12 mouse cellular contexts compared by ENCODE assay signal in genomic region chr2:164430697-164431096, GRCm38 (mm10). TPM values are rescaled to one million over a fixed set of nuclear protein-coding genes. Genes with fewer than 3 reads are reported as not detected.
DNase-seq lines count a peak whose midpoint lies in the region; ATAC-seq and TF ChIP-seq lines count a peak whose summit lies in the region.
"Had no signal": no experiment of that assay in that cellular context is flagged by ENCODE, and none has a peak within 500 bp of the region (broad histone marks: within the 10 kb centered on the region; RNA-seq: fewer than 3 reads in every experiment).

No protein-coding gene starts in this region.

- no peaks in the 10 kb centered on the region for H3K27me3 ChIP-seq in embryonic facial prominence, embryonic 12.5 days
- no peaks in the 10 kb centered on the region for H3K27me3 ChIP-seq in cerebellum, adult 2 months (ENCODE audit: control insufficient read depth, insufficient read depth, low read length)
- H3K27me3 ChIP-seq: forebrain, embryonic 13.5 days had no signal

- WGBS in lung, adult 2 months, result 39% methylated on average over 7 of the region's 7 CpGs
- WGBS in embryonic facial prominence, embryonic 12.5 days, result 9% methylated on average over 7 of the region's 7 CpGs
- 31% methylated on average over 7 of the region's 7 CpGs for WGBS in cerebellum, adult 2 months

- DNase-seq in lung, adult 2 months, result no peak
- DNase-seq in lung, postnatal 25 days (ENCODE audit: low spot score), result no peak
- DNase-seq in kidney, postnatal 10 days, result peak; percentile 74
- peak; percentile 52 for DNase-seq in lung, postnatal 36 days
- no peak for DNase-seq in adipocyte (ENCODE audit: low spot score)
- DNase-seq in B cell, adult 2 months, result no peak
- DNase-seq in cerebellum, adult 2 months, result no peak
- DNase-seq: heart, postnatal 4 days; thymus, adult 18-20 months had no signal

- peak overlapping the region; percentile 13 for H3K4me2 ChIP-seq in embryonic facial prominence, embryonic 12.5 days (replicated peaks)
- H3K4me2 ChIP-seq: forebrain, embryonic 13.5 days had no signal

- TF ChIP-seq CTCF in lung, adult 2 months (IDR thresholded peaks at IDR 0.05; ENCODE audit: insufficient read depth, low read length), result 0 out of 2 replicates have a peak, but pooled peaks have one; percentile 4
- no peak for TF ChIP-seq CTCF in cerebellum, adult 2 months (IDR thresholded peaks at IDR 0.05; ENCODE audit: borderline replicate concordance, insufficient read depth, low read depth, low read length)

- ATAC-seq in embryonic facial prominence, embryonic 12.5 days (ENCODE audit: insufficient number of reproducible peaks, insufficient read depth, low FRiP score, low TSS enrichment), result 0 out of 2 replicates have a peak, but pooled peaks have one; percentile 53
- ATAC-seq: forebrain, embryonic 13.5 days had no signal

- H3K9me3 ChIP-seq in embryonic facial prominence, embryonic 12.5 days, result no peaks in the 10 kb centered on the region
- H3K9me3 ChIP-seq: forebrain, embryonic 13.5 days; megakaryocyte, embryonic 14.5 days had no signal

- peaks cover 21% of the 10 kb centered on the region for H3K4me1 ChIP-seq in lung, adult 2 months (ENCODE audit: control insufficient read depth, insufficient read depth, low read length)
- H3K4me1 ChIP-seq in embryonic facial prominence, embryonic 12.5 days, result peaks cover 44% of the 10 kb centered on the region
- no peaks in the 10 kb centered on the region for H3K4me1 ChIP-seq in cerebellum, adult 2 months (ENCODE audit: control insufficient read depth, insufficient read depth, low read length)

- H3K36me3 ChIP-seq in embryonic facial prominence, embryonic 12.5 days, result peaks cover 20% of the 10 kb centered on the region

- H3K27ac ChIP-seq in embryonic facial prominence, embryonic 12.5 days, result 0 out of 2 replicates have a peak overlapping the region, but pooled peaks have one; percentile 4
- no peak overlapping the region for H3K27ac ChIP-seq in cerebellum, adult 2 months (ENCODE audit: insufficient read depth, low read length)
- H3K27ac ChIP-seq: forebrain, embryonic 13.5 days had no signal

- TF ChIP-seq POLR2A in lung, adult 2 months (IDR thresholded peaks at IDR 0.05; ENCODE audit: borderline replicate concordance, extremely low read depth, low read depth, low read length), result no peak
- no peak for TF ChIP-seq POLR2A in cerebellum, adult 2 months (IDR thresholded peaks at IDR 0.05; ENCODE audit: borderline replicate concordance, insufficient read depth, low read length)

- H3K4me3 ChIP-seq in lung, adult 2 months (replicated peaks; ENCODE audit: extremely low read depth, low read depth, low read length), result no peak overlapping the region
- no peak overlapping the region for H3K4me3 ChIP-seq in embryonic facial prominence, embryonic 12.5 days
- no peak overlapping the region for H3K4me3 ChIP-seq in cerebellum, adult 2 months (replicated peaks; ENCODE audit: insufficient read depth, low read depth, low read length)
- H3K4me3 ChIP-seq: forebrain, embryonic 13.5 days; megakaryocyte, embryonic 14.5 days had no signal

- no peak overlapping the region for H3K9ac ChIP-seq in embryonic facial prominence, embryonic 12.5 days
- H3K9ac ChIP-seq: forebrain, embryonic 13.5 days had no signal

RNA-seq across cellular contexts. Expression of gene Sdc4, which starts 13.0 kb away (rescaled TPM):
- 75.1 and 91.1 TPM in 2 replicates for polyA plus RNA-seq in lung, adult 2 months (2012; rRNA removed)
- polyA plus RNA-seq in embryonic facial prominence, embryonic 12.5 days (2016; fragmentation: Nextera tagmentation; extraction: Ambion mirVana), result 42.6 and 44.4 TPM in 2 replicates
- polyA plus RNA-seq in cerebellum, adult 2 months (2012; rRNA removed), result 65.7 and 69.5 TPM in 2 replicates

RNA-seq across cellular contexts. Expression of gene Matn4, which starts 25.7 kb away (rescaled TPM):
- polyA plus RNA-seq in lung, adult 2 months (2012; rRNA removed), result 78.0 and 80.1 TPM in 2 replicates
- polyA plus RNA-seq in embryonic facial prominence, embryonic 12.5 days (2016; fragmentation: Nextera tagmentation; extraction: Ambion mirVana), result 36.2 and 43.9 TPM in 2 replicates
- polyA plus RNA-seq in cerebellum, adult 2 months (2012; rRNA removed), result 5.5 and 5.9 TPM in 2 replicates

RNA-seq across cellular contexts. Expression of gene Sys1, which starts 26.1 kb away (rescaled TPM):
- polyA plus RNA-seq in lung, adult 2 months (2012; rRNA removed), result 89.8 and 133 TPM in 2 replicates
- polyA plus RNA-seq in embryonic facial prominence, embryonic 12.5 days (2016; fragmentation: Nextera tagmentation; extraction: Ambion mirVana), result 65.4 and 66.8 TPM in 2 replicates
- polyA plus RNA-seq in cerebellum, adult 2 months (2012; rRNA removed), result 73.7 and 75.4 TPM in 2 replicates

RNA-seq across cellular contexts. Expression of gene Rbpjl, which starts 27.8 kb away (rescaled TPM):
- 86.8 and 101 TPM in 2 replicates for polyA plus RNA-seq in lung, adult 2 months (2012; rRNA removed)
- 0.46 and 0.53 TPM in 2 replicates for polyA plus RNA-seq in embryonic facial prominence, embryonic 12.5 days (2016; fragmentation: Nextera tagmentation; extraction: Ambion mirVana)
- polyA plus RNA-seq in cerebellum, adult 2 months (2012; rRNA removed), result 0.34 and 0.36 TPM in 2 replicates
- polyA plus RNA-seq: forebrain, embryonic 13.5 days had no signal

RNA-seq across cellular contexts. Expression of gene Gm20458, which starts 30.1 kb away (rescaled TPM):
- polyA plus RNA-seq in lung, adult 2 months (2012; rRNA removed), result 47.7 and 52.2 TPM in 2 replicates
- polyA plus RNA-seq in embryonic facial prominence, embryonic 12.5 days (2016; fragmentation: Nextera tagmentation; extraction: Ambion mirVana), result 6.1 and 6.5 TPM in 2 replicates
- polyA plus RNA-seq in cerebellum, adult 2 months (2012; rRNA removed), result 16.7 and 21.0 TPM in 2 replicates

Comparison
In these comparisons a context has a peak if more than half of its experiments do, and no peak if none do; other contexts are left out.
1. DNase-seq: peak in kidney, postnatal 10 days (single experiment) and lung, postnatal 36 days (single experiment); none in lung, adult 2 months (single experiment), lung, postnatal 25 days (single experiment), adipocyte (single experiment), B cell, adult 2 months (0 of 2) and cerebellum, adult 2 months (0 of 2).